Mouse (Mus musculus): ENCODE measurements at regions not wholly inside any gene's neighbourhood (a gene's known extent, or its start where the extent isn't known, plus 50 kb on each side); places are given as distances from the start of the nearest gene placed in this dataset.

- Histone ChIP-seq H3K4me2 (replicated peaks; ENCODE audit: low read depth, low read length) (no peak overlapping the region), H3K9me3 (ENCODE audit: control insufficient read depth, low read length) (no peaks in the 10 kb centered on the region), H3K9ac (ENCODE audit: low read depth, low read length) (no peak overlapping the region), H3K36me3 (ENCODE audit: control insufficient read depth, insufficient read depth, low read length) (no peaks in the 10 kb centered on the region), H3K4me1 (ENCODE audit: control insufficient read depth, insufficient read depth, low read length) (no peaks in the 10 kb centered on the region), H3K27ac (ENCODE audit: low read depth, low read length) (no peak overlapping the region), H3K27me3 (ENCODE audit: control insufficient read depth, insufficient read depth, low read length) (no peaks in the 10 kb centered on the region), H3K4me3 (ENCODE audit: low read length) (no peak overlapping the region)
- no peak for ATAC-seq (ENCODE audit: low FRiP score, low TSS enrichment)
- WGBS = 88% methylated on average over 9 of the region's 9 CpGs
These were observed 321.5 kb upstream of the Zeb2 start for GRCm38 (mm10) chr2:45438739-45439138.

- no peaks in the 10 kb centered on the region for H3K4me1 ChIP-seq (ENCODE audit: control insufficient read depth, insufficient read depth, low read length)
- H3K27ac ChIP-seq (ENCODE audit: low read depth, low read length) = no peak overlapping the region
- no peak for ATAC-seq (ENCODE audit: low FRiP score, low TSS enrichment)
- WGBS = 64% methylated on average over 6 of the region's 6 CpGs
- H3K36me3 ChIP-seq (ENCODE audit: control insufficient read depth, insufficient read depth, low read length) = no peaks in the 10 kb centered on the region
- H3K27me3 ChIP-seq (ENCODE audit: control insufficient read depth, insufficient read depth, low read length) = no peaks in the 10 kb centered on the region
- no peak overlapping the region for H3K4me3 ChIP-seq (ENCODE audit: low read length)
- H3K4me2 ChIP-seq (replicated peaks; ENCODE audit: low read depth, low read length) = no peak overlapping the region
- H3K9ac ChIP-seq (ENCODE audit: low read depth, low read length) = no peak overlapping the region
- H3K9me3 ChIP-seq (ENCODE audit: control insufficient read depth, low read length) = no peaks in the 10 kb centered on the region
These were observed 318.2 kb upstream of the Zeb2 start for GRCm38 (mm10) chr2:45435261-45435980.

GRCm38 (mm10) chr2:45434789-45435188 is 317.6 kb upstream of the Zeb2 start:
- Histone ChIP-seq H3K36me3 (ENCODE audit: control insufficient read depth, insufficient read depth, low read length) (no peaks in the 10 kb centered on the region), H3K27ac (ENCODE audit: low read depth, low read length) (no peak overlapping the region), H3K4me2 (replicated peaks; ENCODE audit: low read depth, low read length) (no peak overlapping the region), H3K4me1 (ENCODE audit: control insufficient read depth, insufficient read depth, low read length) (no peaks in the 10 kb centered on the region), H3K27me3 (ENCODE audit: control insufficient read depth, insufficient read depth, low read length) (no peaks in the 10 kb centered on the region), H3K9ac (ENCODE audit: low read depth, low read length) (no peak overlapping the region), H3K9me3 (ENCODE audit: control insufficient read depth, low read length) (no peaks in the 10 kb centered on the region), H3K4me3 (ENCODE audit: low read length) (no peak overlapping the region)
- WGBS = 93% methylated on average over 5 of the region's 5 CpGs
- no peak for ATAC-seq (ENCODE audit: low FRiP score, low TSS enrichment)

DNA sequence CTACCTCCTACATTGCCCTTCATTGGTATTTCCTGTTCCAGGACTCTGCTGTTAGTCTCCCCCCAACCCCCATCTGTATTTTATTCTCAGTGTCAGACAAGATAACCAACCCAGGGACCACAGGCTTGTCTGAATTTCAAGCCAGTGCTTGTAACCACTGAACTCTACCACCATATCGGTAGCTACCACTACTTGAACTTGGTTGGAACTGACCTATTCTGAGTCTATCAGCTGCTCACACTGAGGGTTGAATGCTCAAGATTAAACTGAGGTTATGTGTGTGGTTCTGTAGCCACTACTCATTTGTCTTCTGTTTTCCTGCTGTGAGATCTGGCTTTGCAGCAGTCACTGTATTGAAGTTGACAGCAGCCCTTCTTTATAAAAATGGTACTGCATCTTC is 317.0 kb upstream of the Zeb2 start:
- no peak overlapping the region for H3K9ac ChIP-seq (ENCODE audit: low read depth, low read length)
- H3K4me3 ChIP-seq (ENCODE audit: low read length) = no peak overlapping the region
- no peaks in the 10 kb centered on the region for H3K27me3 ChIP-seq (ENCODE audit: control insufficient read depth, insufficient read depth, low read length)
- no peaks in the 10 kb centered on the region for H3K36me3 ChIP-seq (ENCODE audit: control insufficient read depth, insufficient read depth, low read length)
- 97% methylated on average over 1 of the region's 1 CpGs for WGBS
- no peak overlapping the region for H3K27ac ChIP-seq (ENCODE audit: low read depth, low read length)
- no peaks in the 10 kb centered on the region for H3K9me3 ChIP-seq (ENCODE audit: control insufficient read depth, low read length)
- H3K4me1 ChIP-seq (ENCODE audit: control insufficient read depth, insufficient read depth, low read length) = no peaks in the 10 kb centered on the region
- H3K4me2 ChIP-seq (replicated peaks; ENCODE audit: low read depth, low read length) = no peak overlapping the region
- ATAC-seq (ENCODE audit: low FRiP score, low TSS enrichment) = no peak

- no peaks in the 10 kb centered on the region for H3K27me3 ChIP-seq (ENCODE audit: control insufficient read depth, insufficient read depth, low read length)
- 89% methylated on average over 4 of the region's 4 CpGs for WGBS
- no peaks in the 10 kb centered on the region for H3K4me1 ChIP-seq (ENCODE audit: control insufficient read depth, insufficient read depth, low read length)
- H3K4me2 ChIP-seq (replicated peaks; ENCODE audit: low read depth, low read length) = no peak overlapping the region
- no peak overlapping the region for H3K4me3 ChIP-seq (ENCODE audit: low read length)
- H3K36me3 ChIP-seq (ENCODE audit: control insufficient read depth, insufficient read depth, low read length) = no peaks in the 10 kb centered on the region
- ATAC-seq (ENCODE audit: low FRiP score, low TSS enrichment) = no peak
- H3K27ac ChIP-seq (ENCODE audit: low read depth, low read length) = no peak overlapping the region
- H3K9ac ChIP-seq (ENCODE audit: low read depth, low read length) = no peak overlapping the region
- H3K9me3 ChIP-seq (ENCODE audit: control insufficient read depth, low read length) = no peaks in the 10 kb centered on the region
These were observed 314.2 kb upstream of the Zeb2 start for GRCm38 (mm10) chr2:45431366-45431765.

GRCm38 (mm10) chr2:45421774-45422173 is 304.6 kb upstream of the Zeb2 start:
- no peak overlapping the region for H3K4me2 ChIP-seq (replicated peaks; ENCODE audit: low read depth, low read length)
- H3K36me3 ChIP-seq (ENCODE audit: control insufficient read depth, insufficient read depth, low read length) = no peaks in the 10 kb centered on the region
- no peaks in the 10 kb centered on the region for H3K9me3 ChIP-seq (ENCODE audit: control insufficient read depth, low read length)
- no peak overlapping the region for H3K4me3 ChIP-seq (ENCODE audit: low read length)
- no peaks in the 10 kb centered on the region for H3K4me1 ChIP-seq (ENCODE audit: control insufficient read depth, insufficient read depth, low read length)
- H3K9ac ChIP-seq (ENCODE audit: low read depth, low read length) = no peak overlapping the region
- no peaks in the 10 kb centered on the region for H3K27me3 ChIP-seq (ENCODE audit: control insufficient read depth, insufficient read depth, low read length)
- 86% methylated on average over 1 of the region's 1 CpGs for WGBS
- ATAC-seq (ENCODE audit: low FRiP score, low TSS enrichment) = no peak
- no peak overlapping the region for H3K27ac ChIP-seq (ENCODE audit: low read depth, low read length)

DNA sequence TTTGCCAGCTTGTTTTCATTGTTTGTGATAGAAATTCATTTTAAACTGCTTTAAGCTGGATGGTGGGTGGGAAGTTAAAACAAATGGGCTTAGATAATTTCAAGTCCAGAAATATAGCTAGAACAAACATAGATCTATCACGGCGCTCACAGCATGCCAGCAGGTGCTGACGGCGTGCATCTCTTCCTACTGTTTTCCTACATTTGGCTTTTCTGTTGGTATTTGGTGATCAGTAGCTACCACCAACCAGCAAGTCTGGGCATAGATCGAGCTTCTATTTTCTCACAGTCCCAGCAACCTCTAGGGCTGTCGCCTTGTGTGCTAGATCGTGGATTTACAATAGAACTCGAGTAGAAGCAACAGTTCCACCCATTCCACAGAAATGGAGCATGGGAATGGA is 290.9 kb upstream of the Zeb2 start:
- ATAC-seq (ENCODE audit: low FRiP score, low TSS enrichment) = no peak
- H3K27ac ChIP-seq (ENCODE audit: low read depth, low read length) = no peak overlapping the region
- H3K27me3 ChIP-seq (ENCODE audit: control insufficient read depth, insufficient read depth, low read length) = no peaks in the 10 kb centered on the region
- no peak overlapping the region for H3K4me2 ChIP-seq (replicated peaks; ENCODE audit: low read depth, low read length)
- 91% methylated on average over 8 of the region's 8 CpGs for WGBS
- peaks cover 16% of the 10 kb centered on the region for H3K4me1 ChIP-seq (ENCODE audit: control insufficient read depth, insufficient read depth, low read length)
- H3K36me3 ChIP-seq (ENCODE audit: control insufficient read depth, insufficient read depth, low read length) = no peaks in the 10 kb centered on the region
- H3K4me3 ChIP-seq (ENCODE audit: low read length) = no peak overlapping the region
- H3K9ac ChIP-seq (ENCODE audit: low read depth, low read length) = no peak overlapping the region
- no peaks in the 10 kb centered on the region for H3K9me3 ChIP-seq (ENCODE audit: control insufficient read depth, low read length)

GRCm38 (mm10) chr2:45389902-45390492 is 272.8 kb upstream of the Zeb2 start:
- H3K4me1 ChIP-seq (ENCODE audit: control insufficient read depth, insufficient read depth, low read length) = no peaks in the 10 kb centered on the region
- no peaks in the 10 kb centered on the region for H3K27me3 ChIP-seq (ENCODE audit: control insufficient read depth, insufficient read depth, low read length)
- H3K27ac ChIP-seq (ENCODE audit: low read depth, low read length) = no peak overlapping the region
- H3K4me3 ChIP-seq (ENCODE audit: low read length) = no peak overlapping the region
- no peak overlapping the region for H3K4me2 ChIP-seq (replicated peaks; ENCODE audit: low read depth, low read length)
- ATAC-seq (ENCODE audit: low FRiP score, low TSS enrichment) = no peak
- H3K9ac ChIP-seq (ENCODE audit: low read depth, low read length) = no peak overlapping the region
- H3K36me3 ChIP-seq (ENCODE audit: control insufficient read depth, insufficient read depth, low read length) = no peaks in the 10 kb centered on the region
- no peaks in the 10 kb centered on the region for H3K9me3 ChIP-seq (ENCODE audit: control insufficient read depth, low read length)

DNA sequence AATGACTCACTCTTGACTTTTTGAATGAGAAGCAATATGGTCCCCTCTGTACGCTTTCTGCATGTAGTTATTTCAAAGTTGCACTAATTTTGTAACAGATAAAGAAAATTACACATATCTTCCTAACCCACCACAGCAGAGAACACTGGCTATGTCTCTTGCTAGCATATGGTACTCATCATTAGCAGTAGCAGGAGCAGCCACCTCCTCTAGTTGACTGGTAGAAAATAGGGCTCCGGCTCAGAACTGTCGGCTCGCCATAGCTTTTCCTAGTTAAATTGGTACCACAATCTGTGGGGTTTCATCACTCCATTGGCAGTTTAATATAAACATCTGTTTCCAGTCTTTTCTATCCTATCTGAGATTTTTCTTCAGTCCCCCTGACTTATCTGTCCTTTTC is 254.1 kb upstream of the Zeb2 start:
- peak overlapping the region; percentile 17; the same call in 1 of the 2 replicates for H3K27ac ChIP-seq (ENCODE audit: low read depth, low read length)
- H3K4me3 ChIP-seq (ENCODE audit: low read length) = no peak overlapping the region
- H3K4me1 ChIP-seq (ENCODE audit: control insufficient read depth, insufficient read depth, low read length) = no peaks in the 10 kb centered on the region
- H3K27me3 ChIP-seq (ENCODE audit: control insufficient read depth, insufficient read depth, low read length) = no peaks in the 10 kb centered on the region
- no peak overlapping the region for H3K9ac ChIP-seq (ENCODE audit: low read depth, low read length)
- H3K4me2 ChIP-seq (replicated peaks; ENCODE audit: low read depth, low read length) = no peak overlapping the region
- 0 out of 2 replicates have a peak, but pooled peaks have one; percentile 39 for ATAC-seq (ENCODE audit: low FRiP score, low TSS enrichment)
- 76% methylated on average over 4 of the region's 4 CpGs for WGBS
- H3K36me3 ChIP-seq (ENCODE audit: control insufficient read depth, insufficient read depth, low read length) = no peaks in the 10 kb centered on the region
- no peaks in the 10 kb centered on the region for H3K9me3 ChIP-seq (ENCODE audit: control insufficient read depth, low read length)
